Mouse (Mus musculus) ES-Bruce4 (cell line): Measurements from ENCODE around the gene Gm47985.

Experiments
- CTCF ChIP-seq: IDR thresholded peaks from one replicate; pipeline ENCODE4 v1.8.1; 2011; ENCODE audit warnings: low read depth, low read length
- EP300 ChIP-seq: IDR thresholded peaks from 2 replicates; pipeline ENCODE4 v1.6.1; 2011; ENCODE audit warnings: low read depth, low read length; ENCODE audit not compliant: insufficient read depth
- POLR2A ChIP-seq: IDR thresholded peaks from one replicate; pipeline ENCODE4 v1.8.1; 2011; ENCODE audit warnings: low read length; ENCODE audit not compliant: insufficient read depth

DNA sequence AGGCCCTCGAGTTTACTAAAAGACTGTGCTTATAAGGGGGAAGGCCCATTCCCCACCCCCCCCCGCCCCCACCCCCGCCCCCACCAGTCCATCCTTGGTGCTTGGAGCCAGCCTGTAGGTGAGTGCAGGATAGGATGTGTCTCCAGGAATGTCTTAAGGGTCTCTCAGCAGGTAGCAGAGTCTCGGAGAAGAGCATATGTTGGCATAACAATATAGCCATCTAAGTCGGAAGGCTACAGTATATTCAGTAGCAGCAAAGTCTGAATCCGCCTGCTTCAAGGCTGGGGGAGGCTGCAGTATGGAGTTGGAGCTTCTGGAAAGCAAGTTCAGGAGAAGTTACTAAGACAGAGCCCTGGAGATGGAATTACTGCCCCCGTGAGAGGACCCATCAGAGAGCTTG lies 37.8 kb downstream of the Gm47985 start:
- TF ChIP-seq CTCF, result no peak
- TF ChIP-seq EP300, result no peak
- TF ChIP-seq POLR2A, result no peak
